Mouse (Mus musculus): ENCODE data around the gene Celsr1. TPM values are rescaled to one million over a fixed set of nuclear protein-coding genes. Genes with fewer than 3 reads are reported as not detected.

Celsr1 gene
- polyA plus RNA-seq, 1 experiment from 2014 or later, result 1.2 TPM

- WGBS, result 79% methylated on average over 4 of the region's 4 CpGs
- Histone ChIP-seq H3K27me3 (replicated peaks; ENCODE audit: low read depth, poor library complexity, severe bottlenecking) (peaks cover 6% of the 10 kb centered on the region), H3K4me1 (peaks cover 11% of the 10 kb centered on the region), H3K27ac (replicated peaks) (no peak overlapping the region), H3K4me3 (no peak overlapping the region), H3K9me3 (no peaks in the 10 kb centered on the region), H3K36me3 (replicated peaks) (no peaks in the 10 kb centered on the region)
- DNase-seq (ENCODE audit: low spot score), result no peak
Observed at GRCm38 (mm10) chr15:86050170-86050743, 16.7 kb upstream of the Celsr1 start.

- peaks cover 11% of the 10 kb centered on the region for H3K4me1 ChIP-seq
- H3K36me3 ChIP-seq (replicated peaks), result no peaks in the 10 kb centered on the region
- no peak for DNase-seq (ENCODE audit: low spot score)
- no peak overlapping the region for H3K27ac ChIP-seq (replicated peaks)
- H3K9me3 ChIP-seq, result no peaks in the 10 kb centered on the region
- WGBS, result 85% methylated on average over 3 of the region's 3 CpGs
- H3K27me3 ChIP-seq (replicated peaks; ENCODE audit: low read depth, poor library complexity, severe bottlenecking), result peaks cover 6% of the 10 kb centered on the region
- no peak overlapping the region for H3K4me3 ChIP-seq
Observed at GRCm38 (mm10) chr15:86049510-86049909, 15.9 kb upstream of the Celsr1 start.

GRCm38 (mm10) chr15:86042364-86042763, 8.8 kb upstream of the Celsr1 start:
- no peak overlapping the region for H3K27ac ChIP-seq (replicated peaks)
- H3K36me3 ChIP-seq (replicated peaks), result no peaks in the 10 kb centered on the region
- no peaks in the 10 kb centered on the region for H3K9me3 ChIP-seq
- 51% methylated on average over 4 of the region's 4 CpGs for WGBS
- H3K4me1 ChIP-seq, result peaks cover 21% of the 10 kb centered on the region; the same call in 1 of the 2 replicates
- no peak for DNase-seq (ENCODE audit: low spot score)
- no peak overlapping the region for H3K4me3 ChIP-seq
- H3K27me3 ChIP-seq (replicated peaks; ENCODE audit: low read depth, poor library complexity, severe bottlenecking), result peaks cover 41% of the 10 kb centered on the region

- no peak for DNase-seq (ENCODE audit: low spot score)
- H3K4me1 ChIP-seq, result peaks cover 21% of the 10 kb centered on the region; the same call in 1 of the 2 replicates
- 87% methylated on average over 5 of the region's 5 CpGs for WGBS
- no peaks in the 10 kb centered on the region for H3K9me3 ChIP-seq
- H3K27me3 ChIP-seq (replicated peaks; ENCODE audit: low read depth, poor library complexity, severe bottlenecking), result peaks cover 41% of the 10 kb centered on the region
- H3K36me3 ChIP-seq (replicated peaks), result no peaks in the 10 kb centered on the region
- H3K27ac ChIP-seq (replicated peaks), result no peak overlapping the region
- H3K4me3 ChIP-seq, result no peak overlapping the region
Observed at GRCm38 (mm10) chr15:86041421-86041820, 7.8 kb upstream of the Celsr1 start.

- 0% methylated on average over 2 of the region's 2 CpGs for WGBS
- H3K27ac ChIP-seq (replicated peaks), result no peak overlapping the region
- no peaks in the 10 kb centered on the region for H3K36me3 ChIP-seq (replicated peaks)
- peaks cover 39% of the 10 kb centered on the region for H3K4me1 ChIP-seq
- no peaks in the 10 kb centered on the region for H3K9me3 ChIP-seq
- peaks cover 66% of the 10 kb centered on the region for H3K27me3 ChIP-seq (replicated peaks; ENCODE audit: low read depth, poor library complexity, severe bottlenecking)
- peak; percentile 80 for DNase-seq (ENCODE audit: low spot score)
- no peak overlapping the region for H3K4me3 ChIP-seq
Observed at GRCm38 (mm10) chr15:86038802-86039201, 5.2 kb upstream of the Celsr1 start.

- WGBS, result 76% methylated on average over 3 of the region's 3 CpGs
- Histone ChIP-seq H3K4me1 (peaks cover 47% of the 10 kb centered on the region), H3K27ac (replicated peaks) (no peak overlapping the region), H3K36me3 (replicated peaks) (peaks cover 15% of the 10 kb centered on the region), H3K9me3 (peaks cover 15% of the 10 kb centered on the region), H3K27me3 (replicated peaks; ENCODE audit: low read depth, poor library complexity, severe bottlenecking) (peaks cover 80% of the 10 kb centered on the region), H3K4me3 (no peak overlapping the region)
- DNase-seq (ENCODE audit: low spot score), result no peak
Observed at GRCm38 (mm10) chr15:86035913-86036312, 2.3 kb upstream of the Celsr1 start.

- peak overlapping the region; percentile 70 for H3K4me3 ChIP-seq
- peaks cover 26% of the 10 kb centered on the region for H3K36me3 ChIP-seq (replicated peaks)
- peaks cover 76% of the 10 kb centered on the region for H3K27me3 ChIP-seq (replicated peaks; ENCODE audit: low read depth, poor library complexity, severe bottlenecking)
- 3% methylated on average over 12 of the region's 12 CpGs for WGBS
- DNase-seq (ENCODE audit: low spot score), result peak; percentile 40
- H3K27ac ChIP-seq (replicated peaks), result 0 out of 2 replicates have a peak overlapping the region, but pooled peaks have one; percentile 25
- peaks cover 26% of the 10 kb centered on the region for H3K9me3 ChIP-seq
- peaks cover 50% of the 10 kb centered on the region for H3K4me1 ChIP-seq
Observed at GRCm38 (mm10) chr15:86034781-86035360, 1.3 kb upstream of the Celsr1 start.

- under 1% methylated on average over 44 of the region's 44 CpGs for WGBS
- Histone ChIP-seq H3K4me3 (peak overlapping the region; percentile 70), H3K27ac (replicated peaks) (peak overlapping the region; percentile 83), H3K36me3 (replicated peaks) (peaks cover 34% of the 10 kb centered on the region), H3K9me3 (peaks cover 29% of the 10 kb centered on the region), H3K27me3 (replicated peaks; ENCODE audit: low read depth, poor library complexity, severe bottlenecking) (peaks cover 68% of the 10 kb centered on the region), H3K4me1 (peaks cover 58% of the 10 kb centered on the region)
- peak; percentile 91 for DNase-seq (ENCODE audit: low spot score)
Observed at GRCm38 (mm10) chr15:86034021-86034523, 495 bp upstream of the Celsr1 start.

GRCm38 (mm10) chr15:86032811-86033190, 776 bp downstream of the Celsr1 start:
- WGBS, result 2% methylated on average over 38 of the region's 38 CpGs
- peaks cover 56% of the 10 kb centered on the region for H3K4me1 ChIP-seq
- H3K27me3 ChIP-seq (replicated peaks; ENCODE audit: low read depth, poor library complexity, severe bottlenecking), result peaks cover 59% of the 10 kb centered on the region
- H3K9me3 ChIP-seq, result peaks cover 29% of the 10 kb centered on the region
- H3K27ac ChIP-seq (replicated peaks), result peak overlapping the region; percentile 83
- H3K4me3 ChIP-seq, result peak overlapping the region; percentile 70
- DNase-seq (ENCODE audit: low spot score), result peak; percentile 71
- H3K36me3 ChIP-seq (replicated peaks), result peaks cover 39% of the 10 kb centered on the region

- no peak for DNase-seq (ENCODE audit: low spot score)
- 72% methylated on average over 14 of the region's 14 CpGs for WGBS
- Histone ChIP-seq H3K9me3 (peaks cover 29% of the 10 kb centered on the region), H3K4me3 (peak overlapping the region; percentile 2; the same call in 1 of the 2 replicates), H3K27me3 (replicated peaks; ENCODE audit: low read depth, poor library complexity, severe bottlenecking) (peaks cover 45% of the 10 kb centered on the region), H3K36me3 (replicated peaks) (peaks cover 42% of the 10 kb centered on the region), H3K4me1 (peaks cover 53% of the 10 kb centered on the region), H3K27ac (replicated peaks) (no peak overlapping the region)
Observed at GRCm38 (mm10) chr15:86029981-86030380, 3.6 kb downstream of the Celsr1 start.

- H3K27me3 ChIP-seq (replicated peaks; ENCODE audit: low read depth, poor library complexity, severe bottlenecking), result peaks cover 24% of the 10 kb centered on the region
- H3K36me3 ChIP-seq (replicated peaks), result peaks cover 43% of the 10 kb centered on the region
- H3K4me1 ChIP-seq, result peaks cover 37% of the 10 kb centered on the region
- DNase-seq (ENCODE audit: low spot score), result no peak
- peaks cover 29% of the 10 kb centered on the region for H3K9me3 ChIP-seq
- H3K4me3 ChIP-seq, result no peak overlapping the region
- no peak overlapping the region for H3K27ac ChIP-seq (replicated peaks)
- WGBS, result 78% methylated on average over 8 of the region's 8 CpGs
Observed at GRCm38 (mm10) chr15:86027871-86028270, 5.7 kb downstream of the Celsr1 start.

- peaks cover 6% of the 10 kb centered on the region; the same call in 1 of the 2 replicates for H3K9me3 ChIP-seq
- H3K27ac ChIP-seq (replicated peaks), result no peak overlapping the region
- peaks cover 15% of the 10 kb centered on the region; the same call in 1 of the 2 replicates for H3K4me1 ChIP-seq
- H3K4me3 ChIP-seq, result no peak overlapping the region
- no peaks in the 10 kb centered on the region for H3K27me3 ChIP-seq (replicated peaks; ENCODE audit: low read depth, poor library complexity, severe bottlenecking)
- 89% methylated on average over 9 of the region's 9 CpGs for WGBS
- no peak for DNase-seq (ENCODE audit: low spot score)
- H3K36me3 ChIP-seq (replicated peaks), result peaks cover 16% of the 10 kb centered on the region
Observed at GRCm38 (mm10) chr15:86021971-86022370, 11.6 kb downstream of the Celsr1 start.

GRCm38 (mm10) chr15:86021301-86021700, 12.3 kb downstream of the Celsr1 start:
- no peak overlapping the region for H3K4me3 ChIP-seq
- no peaks in the 10 kb centered on the region for H3K27me3 ChIP-seq (replicated peaks; ENCODE audit: low read depth, poor library complexity, severe bottlenecking)
- peaks cover 16% of the 10 kb centered on the region for H3K36me3 ChIP-seq (replicated peaks)
- H3K4me1 ChIP-seq, result peaks cover 17% of the 10 kb centered on the region
- DNase-seq (ENCODE audit: low spot score), result no peak
- peaks cover 6% of the 10 kb centered on the region; the same call in 1 of the 2 replicates for H3K9me3 ChIP-seq
- no peak overlapping the region for H3K27ac ChIP-seq (replicated peaks)
- 79% methylated on average over 9 of the region's 9 CpGs for WGBS

All from embryonic facial prominence, embryonic 10.5 days (tissue).